Comparison of ENCODE assay signal across 7 mouse cellular contexts in genomic region chr7:30453766-30454165, GRCm38 (mm10). TPM values are rescaled to one million over a fixed set of nuclear protein-coding genes. Genes with fewer than 3 reads are reported as not detected.
DNase-seq lines count a peak whose midpoint lies in the region; ATAC-seq and TF ChIP-seq lines count a peak whose summit lies in the region.

No protein-coding gene starts in this region.

- peak overlapping the region; percentile 43; the same call in 1 of the 2 replicates for H3K9ac ChIP-seq in hindbrain, embryonic 16.5 days (ENCODE audit: low read depth, low read length)
- H3K9ac ChIP-seq in liver, embryonic 15.5 days: no peak overlapping the region
- H3K9ac ChIP-seq in neural tube, embryonic 13.5 days: no peak overlapping the region; the same call in 1 of the 2 replicates

- no peak for TF ChIP-seq CTCF in E14TG2a.4 (conservative IDR thresholded peaks at IDR 0.05; ENCODE audit: low read length)
- no peak for TF ChIP-seq CTCF in gastrocnemius, adult 2 months (IDR thresholded peaks at IDR 0.05)

- peak overlapping the region; percentile 51 for H3K4me2 ChIP-seq in hindbrain, embryonic 16.5 days (ENCODE audit: low read length)
- H3K4me2 ChIP-seq in liver, embryonic 15.5 days: peak overlapping the region; percentile 45
- H3K4me2 ChIP-seq in neural tube, embryonic 13.5 days: peak overlapping the region; percentile 36

- 0 out of 2 replicates have a peak, but pooled peaks have one; percentile 2 for ATAC-seq in hindbrain, embryonic 16.5 days
- peak; percentile 56 for ATAC-seq in liver, embryonic 15.5 days (ENCODE audit: insufficient read depth)
- no peak for ATAC-seq in neural tube, embryonic 13.5 days (ENCODE audit: low read depth)

- intact Hi-C loops in gastrocnemius, adult 2 months (cut with DNase I): no loop called here

- H3K9me3 ChIP-seq in E14TG2a.4 (ENCODE audit: low read length): peaks cover 16% of the 10 kb centered on the region
- no peaks in the 10 kb centered on the region for H3K9me3 ChIP-seq in hindbrain, embryonic 16.5 days (ENCODE audit: control insufficient read depth, low read length)
- H3K9me3 ChIP-seq in liver, embryonic 15.5 days (replicated peaks): no peaks in the 10 kb centered on the region
- H3K9me3 ChIP-seq in neural tube, embryonic 13.5 days: no peaks in the 10 kb centered on the region

- DNase-seq in B cell, adult 2 months: peak; percentile 81 to 82
- DNase-seq in cerebellum, adult 9-10 months: no peak
- DNase-seq in gastrocnemius, adult 2 months: no peak

- peaks cover 70% of the 10 kb centered on the region for H3K4me1 ChIP-seq in E14TG2a.4 (replicated peaks; ENCODE audit: low read depth, low read length)
- peaks cover 26% of the 10 kb centered on the region for H3K4me1 ChIP-seq in hindbrain, embryonic 16.5 days (ENCODE audit: control insufficient read depth, insufficient read depth, low read depth, low read length)
- H3K4me1 ChIP-seq in liver, embryonic 15.5 days (replicated peaks): peaks cover 9% of the 10 kb centered on the region
- H3K4me1 ChIP-seq in neural tube, embryonic 13.5 days (replicated peaks): peaks cover 40% of the 10 kb centered on the region

- 3% methylated on average over 25 of the region's 25 CpGs for WGBS in hindbrain, embryonic 16.5 days
- 2% methylated on average over 25 of the region's 25 CpGs for WGBS in liver, embryonic 15.5 days (ENCODE audit: insufficient replicate concordance)
- WGBS in neural tube, embryonic 13.5 days: 3% methylated on average over 25 of the region's 25 CpGs

- H3K27me3 ChIP-seq in E14TG2a.4 (ENCODE audit: insufficient read depth, low read length): no peaks in the 10 kb centered on the region
- H3K27me3 ChIP-seq in hindbrain, embryonic 16.5 days (replicated peaks; ENCODE audit: control insufficient read depth, insufficient read depth, low read length): peaks cover 37% of the 10 kb centered on the region
- H3K27me3 ChIP-seq in liver, embryonic 15.5 days: peaks cover 68% of the 10 kb centered on the region
- peaks cover 72% of the 10 kb centered on the region for H3K27me3 ChIP-seq in neural tube, embryonic 13.5 days

- peaks cover 64% of the 10 kb centered on the region for H3K36me3 ChIP-seq in E14TG2a.4 (ENCODE audit: insufficient read depth, low read length)
- no peaks in the 10 kb centered on the region for H3K36me3 ChIP-seq in hindbrain, embryonic 16.5 days (ENCODE audit: control insufficient read depth, insufficient read depth, low read length)
- no peaks in the 10 kb centered on the region for H3K36me3 ChIP-seq in liver, embryonic 15.5 days (replicated peaks)
- H3K36me3 ChIP-seq in neural tube, embryonic 13.5 days: no peaks in the 10 kb centered on the region

- H3K27ac ChIP-seq in hindbrain, embryonic 16.5 days (ENCODE audit: low read depth, low read length): no peak overlapping the region
- H3K27ac ChIP-seq in liver, embryonic 15.5 days (replicated peaks): no peak overlapping the region
- H3K27ac ChIP-seq in neural tube, embryonic 13.5 days (replicated peaks): no peak overlapping the region
- H3K27ac ChIP-seq in gastrocnemius, adult 2 months: no peak overlapping the region

- peak overlapping the region; percentile 63 for H3K4me3 ChIP-seq in E14TG2a.4 (replicated peaks; ENCODE audit: low read length)
- H3K4me3 ChIP-seq in hindbrain, embryonic 16.5 days (ENCODE audit: low read length): peak overlapping the region; percentile 29
- H3K4me3 ChIP-seq in liver, embryonic 15.5 days (replicated peaks): peak overlapping the region; percentile 5; the same call in 1 of the 2 replicates
- H3K4me3 ChIP-seq in neural tube, embryonic 13.5 days: peak overlapping the region; percentile 17
- H3K4me3 ChIP-seq in gastrocnemius, adult 2 months: no peak overlapping the region

RNA-seq across cellular contexts. Expression of gene Kirrel2, which starts 3.7 kb away (rescaled TPM):
- 3.0 and 4.2 TPM in 2 replicates for polyA plus RNA-seq in hindbrain, embryonic 16.5 days (2015; fragmentation: Nextera tagmentation; extraction: Ambion mirVana)
- 0.03 and 0.37 TPM in 2 replicates for polyA plus RNA-seq in liver, embryonic 15.5 days (2015; fragmentation: Nextera tagmentation; extraction: Ambion mirVana)
- polyA plus RNA-seq in neural tube, embryonic 13.5 days (2015; fragmentation: Nextera tagmentation; extraction: Ambion mirVana): 3.3 and 3.9 TPM in 2 replicates
- not detected for total RNA-seq in gastrocnemius, adult 2 months (2021)

RNA-seq across cellular contexts. Expression of gene Nphs1, which starts 4.3 kb away (rescaled TPM):
- 0.98 and 1.7 TPM in 2 replicates for polyA plus RNA-seq in hindbrain, embryonic 16.5 days (2015; fragmentation: Nextera tagmentation; extraction: Ambion mirVana)
- 0.10 TPM in 1 of 2 replicates, not detected in the other for polyA plus RNA-seq in liver, embryonic 15.5 days (2015; fragmentation: Nextera tagmentation; extraction: Ambion mirVana)
- 0.77 and 1.0 TPM in 2 replicates for polyA plus RNA-seq in neural tube, embryonic 13.5 days (2015; fragmentation: Nextera tagmentation; extraction: Ambion mirVana)
- total RNA-seq in gastrocnemius, adult 2 months (2021): not detected

RNA-seq across cellular contexts. Expression of gene Aplp1, which starts 8.4 kb away (rescaled TPM):
- 742 and 752 TPM in 2 replicates for polyA plus RNA-seq in hindbrain, embryonic 16.5 days (2015; fragmentation: Nextera tagmentation; extraction: Ambion mirVana)
- polyA plus RNA-seq in liver, embryonic 15.5 days (2015; fragmentation: Nextera tagmentation; extraction: Ambion mirVana): 5.3 and 6.2 TPM in 2 replicates
- polyA plus RNA-seq in neural tube, embryonic 13.5 days (2015; fragmentation: Nextera tagmentation; extraction: Ambion mirVana): 528 and 571 TPM in 2 replicates
- 1 to 10 TPM in 1 of 2 experiments, under 1 TPM in 1; 0.94 to 1.2 TPM for total RNA-seq in gastrocnemius, adult 2 months (2021)

RNA-seq across cellular contexts. Expression of gene Nfkbid, which starts 32.2 kb away (rescaled TPM):
- 2.5 and 2.9 TPM in 2 replicates for polyA plus RNA-seq in hindbrain, embryonic 16.5 days (2015; fragmentation: Nextera tagmentation; extraction: Ambion mirVana)
- 1.6 and 1.8 TPM in 2 replicates for polyA plus RNA-seq in liver, embryonic 15.5 days (2015; fragmentation: Nextera tagmentation; extraction: Ambion mirVana)
- polyA plus RNA-seq in neural tube, embryonic 13.5 days (2015; fragmentation: Nextera tagmentation; extraction: Ambion mirVana): 1.9 and 2.8 TPM in 2 replicates
- total RNA-seq in gastrocnemius, adult 2 months (2021): under 1 TPM; 0.11 to 0.13 TPM

RNA-seq across cellular contexts. Expression of gene Hcst, which starts 34.1 kb away (rescaled TPM):
- 0.95 and 0.97 TPM in 2 replicates for polyA plus RNA-seq in hindbrain, embryonic 16.5 days (2015; fragmentation: Nextera tagmentation; extraction: Ambion mirVana)
- 6.7 and 7.0 TPM in 2 replicates for polyA plus RNA-seq in liver, embryonic 15.5 days (2015; fragmentation: Nextera tagmentation; extraction: Ambion mirVana)
- 1.0 TPM in 1 of 2 replicates, not detected in the other for polyA plus RNA-seq in neural tube, embryonic 13.5 days (2015; fragmentation: Nextera tagmentation; extraction: Ambion mirVana)
- not detected for total RNA-seq in gastrocnemius, adult 2 months (2021)

Comparison
In these comparisons a context has a peak if more than half of its experiments do, and no peak if none do; other contexts are left out.
1. DNase-seq: peak in B cell, adult 2 months (2 of 2); none in cerebellum, adult 9-10 months (single experiment) and gastrocnemius, adult 2 months (single experiment).
2. RNA of gene Aplp1, which starts 8.4 kb away (polyA plus RNA-seq): 742 to 752 TPM in hindbrain, embryonic 16.5 days and 528 to 571 TPM in neural tube, embryonic 13.5 days; 5.3 to 6.2 TPM in liver, embryonic 15.5 days; every median in the first group is over 10 times any median in the second.
3. Peak in every context shown above with its lines, with median percentiles within 50 percentile points of each other: H3K4me2 ChIP-seq.